Mouse (Mus musculus): ENCODE data around the gene Rnls.

DNA sequence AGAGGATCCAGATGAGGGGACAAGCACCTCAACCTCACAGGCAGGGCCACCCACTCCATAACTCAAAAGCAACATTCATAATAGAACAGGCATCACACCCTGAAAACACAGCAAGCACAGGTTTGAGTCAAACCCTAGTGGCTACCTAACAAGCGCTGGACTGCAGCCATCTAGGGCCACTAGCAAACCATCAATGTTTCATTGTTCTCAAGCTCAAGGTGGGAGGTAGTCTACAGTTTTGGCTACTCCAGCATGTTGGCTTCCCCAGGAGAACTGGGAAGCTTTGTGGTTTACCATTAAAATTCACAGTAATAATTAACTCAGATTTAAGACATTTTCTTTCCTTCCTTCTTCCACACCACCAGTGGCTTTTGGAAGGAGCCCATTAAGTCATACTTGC lies 118.4 kb downstream of the Rnls start:
- TF ChIP-seq POLR2A (IDR thresholded peaks at IDR 0.05; ENCODE audit: low read depth, low read length) (no peak), CTCF (conservative IDR thresholded peaks at IDR 0.05; ENCODE audit: insufficient read depth, insufficient read length, low read depth, low read length) (no peak)

Data from kidney, adult 2 months (tissue).